ENCODE assay signal across 8 mouse cellular contexts in genomic region chr2:180225762-180226378, GRCm38 (mm10). TPM values are rescaled to one million over a fixed set of nuclear protein-coding genes. Genes with fewer than 3 reads are reported as not detected.
A peak's percentile ranks its signal among the peaks of the same experiment; 100 is the strongest.
DNase-seq lines count a peak whose midpoint lies in the region; ATAC-seq lines count a peak whose summit lies in the region.

Gene Lama5, minus strand, starts transcription at chr2:180225859.

- no peaks in the 10 kb centered on the region for H3K9me3 ChIP-seq in embryonic facial prominence, embryonic 14.5 days (ENCODE audit: control insufficient read depth, low read length)
- H3K9me3 ChIP-seq in heart, embryonic 16.5 days (replicated peaks; ENCODE audit: control insufficient read depth, low read length): no peaks in the 10 kb centered on the region

- DNase-seq in 3134 (ENCODE audit: extremely low read depth, insufficient read length, low spot score): peak; percentile 77
- DNase-seq in adrenal gland, adult (ENCODE audit: inconsistent age in 2 of 2, low spot score in 1 of 2): peak; percentile 87 to 92
- peak; percentile 83 for DNase-seq in embryonic facial prominence, embryonic 14.5 days (ENCODE audit: low spot score)
- DNase-seq in kidney, postnatal 14 days: peak; percentile 90
- peak; percentile 64 for DNase-seq in testis, postnatal 14 days (ENCODE audit: low spot score)
- no peak for DNase-seq in spleen, postnatal 36 days (ENCODE audit: low spot score in 2 of 2)

- H3K4me1 ChIP-seq in embryonic facial prominence, embryonic 14.5 days (ENCODE audit: control insufficient read depth, insufficient read depth, low read length): peaks cover 21% of the 10 kb centered on the region
- peaks cover 59% of the 10 kb centered on the region for H3K4me1 ChIP-seq in heart, embryonic 16.5 days (ENCODE audit: control insufficient read depth, insufficient read depth, low read length)

- H3K36me3 ChIP-seq in embryonic facial prominence, embryonic 14.5 days (ENCODE audit: control insufficient read depth, insufficient read depth, low read length): no peaks in the 10 kb centered on the region
- no peaks in the 10 kb centered on the region; the same call in 1 of the 2 replicates for H3K36me3 ChIP-seq in heart, embryonic 16.5 days (ENCODE audit: control insufficient read depth, insufficient read depth)

- peak; percentile 72 for ATAC-seq in embryonic facial prominence, embryonic 14.5 days (ENCODE audit: low read depth)
- peak; percentile 78 for ATAC-seq in heart, embryonic 16.5 days (replicated peaks; ENCODE audit: extremely low read depth, insufficient read depth, low FRiP score)
- ATAC-seq in megakaryocyte, adult 5-6 weeks (ENCODE audit: poor library complexity, severe bottlenecking): peak; percentile 41; the same call in 1 of the 2 replicates

- peak within 1 kb of the TSS; percentile 63 for H3K27ac ChIP-seq in embryonic facial prominence, embryonic 14.5 days (replicated peaks; ENCODE audit: low read depth, low read length)
- peak within 1 kb of the TSS; percentile 64 for H3K27ac ChIP-seq in heart, embryonic 16.5 days (ENCODE audit: low read length)

- H3K4me3 ChIP-seq in embryonic facial prominence, embryonic 14.5 days (ENCODE audit: low read depth, low read length): peak within 1 kb of the TSS; percentile 63
- H3K4me3 ChIP-seq in heart, embryonic 16.5 days (ENCODE audit: low read length): peak within 1 kb of the TSS; percentile 68

- H3K9ac ChIP-seq in embryonic facial prominence, embryonic 14.5 days (ENCODE audit: low read depth, low read length): peak within 1 kb of the TSS; percentile 65
- peak within 1 kb of the TSS; percentile 75 for H3K9ac ChIP-seq in heart, embryonic 16.5 days (ENCODE audit: low read length)

- H3K4me2 ChIP-seq in embryonic facial prominence, embryonic 14.5 days (ENCODE audit: low read depth, low read length): peak within 1 kb of the TSS; percentile 97
- peak within 1 kb of the TSS; percentile 84 for H3K4me2 ChIP-seq in heart, embryonic 16.5 days (ENCODE audit: low read depth, low read length)

- WGBS in embryonic facial prominence, embryonic 14.5 days: 1% methylated on average over 22 of the region's 37 CpGs
- 1% methylated on average over 37 of the region's 37 CpGs for WGBS in heart, embryonic 16.5 days

- peaks cover 33% of the 10 kb centered on the region for H3K27me3 ChIP-seq in embryonic facial prominence, embryonic 14.5 days (replicated peaks; ENCODE audit: control insufficient read depth, insufficient read depth, low read length)
- H3K27me3 ChIP-seq in heart, embryonic 16.5 days (ENCODE audit: control insufficient read depth, insufficient read depth, low read length): no peaks in the 10 kb centered on the region

RNA-seq across cellular contexts. Expression of gene Lama5, which starts in this region (rescaled TPM):
- 25.2 and 28.2 TPM in 2 replicates for polyA plus RNA-seq in embryonic facial prominence, embryonic 14.5 days (2014; fragmentation: Nextera tagmentation; extraction: Ambion mirVana)
- 17.7 and 32.1 TPM in 2 replicates for polyA plus RNA-seq in heart, embryonic 16.5 days (2015; fragmentation: Nextera tagmentation; extraction: Ambion mirVana)
- 0.48 and 0.83 TPM in 2 replicates for total RNA-seq in megakaryocyte, adult 5-6 weeks (2015)
- 0.18 and 4.0 TPM in 2 replicates for total RNA-seq in megakaryocyte, adult 5-6 weeks (2017)

Comparison
In these comparisons a context has a peak if more than half of its experiments do, and no peak if none do; other contexts are left out.
1. DNase-seq: peak in 3134 (single experiment), adrenal gland, adult (2 of 2), embryonic facial prominence, embryonic 14.5 days (single experiment), kidney, postnatal 14 days (single experiment) and testis, postnatal 14 days (single experiment); none in spleen, postnatal 36 days (0 of 2).
2. Peak in every context shown above with its lines, with median percentiles within 50 percentile points of each other: ATAC-seq.